Mouse (Mus musculus) kidney, adult 18-20 months (tissue): ENCODE results near the gene Lsm12.
"Not testable (repeated sequence)": the region's sequence is repeated elsewhere in the genome, so short reads cannot be mapped to it uniquely, and the experiment has no call there.

ENCODE experiments used
- DNase-seq: peaks from one replicate; pipeline ENCODE4 v3.0.0; 2021

Lsm12 gene

DNA sequence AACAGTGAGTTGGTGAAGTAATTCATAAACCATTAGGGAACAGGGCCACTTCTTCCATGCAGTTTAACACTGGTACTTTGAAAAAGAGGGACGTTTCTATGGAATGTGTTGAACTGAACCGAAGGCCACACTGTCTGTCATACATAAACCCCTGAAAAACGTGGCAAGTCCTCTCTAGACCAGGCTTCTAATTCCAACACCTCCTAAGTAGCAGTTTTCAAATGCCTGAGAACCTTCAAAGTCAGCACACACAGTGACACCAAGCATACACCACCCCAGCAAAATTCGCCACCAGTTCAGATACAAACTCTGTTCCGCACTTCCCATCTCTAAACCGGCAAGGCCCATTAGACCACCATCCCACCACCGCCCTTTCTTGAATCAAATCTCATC lies 847 bp downstream of the Lsm12 start:
- DNase-seq, result no peak

DNA sequence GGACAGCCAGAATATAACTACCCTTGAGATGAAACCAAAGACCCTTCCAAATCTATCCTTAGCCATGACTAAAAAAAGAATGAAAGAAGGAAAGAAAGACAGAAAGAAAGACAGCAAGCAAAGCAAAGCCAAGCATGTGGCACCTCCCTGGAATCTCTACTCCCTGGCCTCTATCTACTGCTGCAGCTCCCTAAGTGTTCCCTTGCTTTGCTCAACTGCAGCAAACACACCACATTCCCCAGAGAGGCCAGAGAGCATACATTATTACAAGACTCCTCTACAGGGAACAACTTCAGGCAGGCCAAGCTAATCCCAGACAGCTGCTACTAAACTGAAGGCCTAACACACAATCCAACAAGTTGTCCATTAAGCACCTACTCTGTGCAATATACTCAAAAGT lies 5.3 kb downstream of the Lsm12 start:
- DNase-seq, result no peak

DNA sequence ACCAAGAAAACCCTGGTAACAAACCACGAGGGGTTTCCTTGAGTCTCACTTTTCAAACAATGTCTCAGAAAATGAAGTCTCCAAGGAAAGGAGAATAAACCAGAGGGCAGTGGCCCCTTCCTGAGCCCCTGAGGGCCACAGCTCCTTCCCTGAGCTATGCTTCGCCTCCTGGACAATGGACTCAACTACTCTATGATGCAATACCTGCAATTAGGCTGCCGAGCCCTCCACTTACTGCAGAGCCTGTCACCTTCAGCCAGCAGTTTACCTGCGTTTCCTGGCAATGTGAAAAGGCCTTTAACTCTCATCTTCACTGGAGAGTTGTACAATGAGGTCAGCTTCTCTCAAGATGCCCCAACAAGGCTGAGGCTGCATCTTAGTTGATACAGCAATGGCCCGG lies 16.4 kb downstream of the Lsm12 start:
- no peak for DNase-seq

DNA sequence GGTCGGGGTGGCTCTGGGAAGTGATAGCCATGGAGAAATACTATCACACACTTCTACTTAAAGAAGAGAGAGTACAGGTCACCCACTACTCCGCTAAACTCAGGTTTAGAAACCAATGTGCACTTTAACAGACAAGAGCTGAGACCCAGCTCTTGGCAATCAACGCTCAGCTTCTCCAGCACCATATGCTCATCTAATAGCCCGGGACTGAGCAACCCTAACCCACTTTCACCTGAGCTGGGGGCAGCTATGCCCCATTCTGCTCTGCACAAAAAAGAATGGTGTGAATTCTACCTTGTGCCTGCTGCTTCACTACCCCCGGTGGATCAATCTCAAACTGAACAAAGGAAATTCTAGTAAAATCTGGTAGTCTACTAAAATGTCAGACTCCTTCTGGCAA lies 17.6 kb downstream of the Lsm12 start:
- DNase-seq, result no peak

DNA sequence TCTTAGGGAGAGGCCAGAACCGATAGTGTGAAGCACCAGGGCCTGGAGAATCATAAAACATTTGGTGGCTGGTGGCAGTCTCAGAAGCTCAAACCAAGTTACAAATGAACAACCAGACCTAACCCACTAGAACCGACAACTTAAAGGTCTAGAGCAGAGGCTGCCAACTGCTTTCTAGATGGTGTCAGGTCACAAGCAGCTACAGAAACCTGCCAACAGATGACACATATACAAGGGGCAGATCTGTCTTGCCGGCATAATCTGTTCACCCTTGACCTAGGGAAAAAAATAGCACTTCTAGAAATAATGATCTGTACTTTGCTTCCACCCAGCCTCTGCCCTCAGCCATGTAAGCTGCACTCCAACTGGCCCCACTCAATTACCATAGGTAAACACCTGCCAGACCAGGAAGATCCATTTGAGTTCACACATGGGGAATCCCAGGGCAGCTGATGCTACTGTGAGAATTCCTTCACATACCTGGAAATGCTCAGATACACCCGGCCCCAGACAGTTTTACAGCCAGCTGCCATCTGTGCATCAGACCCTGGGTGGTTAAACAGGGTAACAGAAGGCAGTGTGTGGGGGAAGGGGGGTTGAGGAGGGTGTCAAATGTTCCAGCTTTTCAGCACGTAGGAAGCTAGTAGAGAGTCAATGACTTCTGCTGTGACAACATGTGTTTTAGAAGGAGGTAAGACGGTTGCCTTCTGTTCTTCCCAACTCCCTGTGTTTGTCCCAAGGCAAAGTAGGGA lies 18.9 kb downstream of the Lsm12 start:
- DNase-seq, result no peak

DNA sequence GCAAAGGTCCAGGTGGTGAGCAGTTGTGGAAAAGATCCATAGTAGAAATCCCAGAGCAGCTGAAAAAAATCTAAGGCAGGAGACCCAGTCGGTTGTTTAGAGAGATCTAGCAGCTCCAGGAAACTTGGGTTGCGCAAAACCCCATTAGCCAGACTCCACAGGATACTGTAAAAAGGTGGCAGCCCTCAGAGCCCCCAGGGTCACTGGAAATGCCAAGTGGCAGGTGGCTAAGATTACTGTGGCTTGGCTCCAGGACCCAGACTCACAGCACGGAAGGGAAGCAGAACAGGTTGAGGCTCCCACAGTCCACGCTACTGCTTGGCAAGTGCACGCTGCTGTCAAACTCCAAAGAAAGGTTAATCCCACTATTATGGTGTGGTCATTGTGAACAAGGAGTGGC lies 25.3 kb downstream of the Lsm12 start:
- no peak for DNase-seq

DNA sequence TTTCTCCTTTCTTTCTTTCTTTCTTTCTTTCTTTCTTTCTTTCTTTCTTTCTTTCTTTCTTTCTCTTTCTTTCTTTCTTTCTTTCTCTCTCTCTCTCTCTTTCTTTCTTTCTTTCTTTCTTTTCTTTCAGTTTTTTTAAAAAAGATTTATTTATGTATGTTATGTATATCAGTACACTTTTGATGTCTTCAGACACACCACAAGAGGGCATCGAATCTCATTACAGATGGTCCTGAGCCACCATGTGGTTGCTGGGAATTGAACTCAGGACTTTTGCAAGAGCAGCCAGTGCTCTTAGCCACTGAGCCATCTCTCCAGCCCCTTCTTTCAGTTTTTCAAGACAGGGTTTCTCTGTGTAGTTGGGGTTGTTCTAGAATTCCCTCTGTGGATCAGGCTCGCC lies 27.1 kb downstream of the Lsm12 start:
- DNase-seq, result not testable (repeated sequence)

DNA sequence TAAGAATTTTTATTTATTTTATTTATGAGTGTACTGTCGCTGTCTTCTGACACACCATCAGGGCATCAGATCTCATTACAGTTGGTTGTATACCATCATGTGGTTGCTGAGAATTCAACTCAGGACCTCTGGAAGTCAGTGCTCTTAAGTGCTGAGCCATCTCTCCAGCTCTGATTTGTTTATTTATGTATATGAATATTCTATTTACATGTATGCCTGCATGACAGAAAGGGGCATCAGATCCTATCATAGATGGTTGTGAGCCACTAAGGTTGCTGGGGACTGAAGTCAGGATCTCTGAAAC lies 28.4 kb downstream of the Lsm12 start:
- no peak for DNase-seq

DNA sequence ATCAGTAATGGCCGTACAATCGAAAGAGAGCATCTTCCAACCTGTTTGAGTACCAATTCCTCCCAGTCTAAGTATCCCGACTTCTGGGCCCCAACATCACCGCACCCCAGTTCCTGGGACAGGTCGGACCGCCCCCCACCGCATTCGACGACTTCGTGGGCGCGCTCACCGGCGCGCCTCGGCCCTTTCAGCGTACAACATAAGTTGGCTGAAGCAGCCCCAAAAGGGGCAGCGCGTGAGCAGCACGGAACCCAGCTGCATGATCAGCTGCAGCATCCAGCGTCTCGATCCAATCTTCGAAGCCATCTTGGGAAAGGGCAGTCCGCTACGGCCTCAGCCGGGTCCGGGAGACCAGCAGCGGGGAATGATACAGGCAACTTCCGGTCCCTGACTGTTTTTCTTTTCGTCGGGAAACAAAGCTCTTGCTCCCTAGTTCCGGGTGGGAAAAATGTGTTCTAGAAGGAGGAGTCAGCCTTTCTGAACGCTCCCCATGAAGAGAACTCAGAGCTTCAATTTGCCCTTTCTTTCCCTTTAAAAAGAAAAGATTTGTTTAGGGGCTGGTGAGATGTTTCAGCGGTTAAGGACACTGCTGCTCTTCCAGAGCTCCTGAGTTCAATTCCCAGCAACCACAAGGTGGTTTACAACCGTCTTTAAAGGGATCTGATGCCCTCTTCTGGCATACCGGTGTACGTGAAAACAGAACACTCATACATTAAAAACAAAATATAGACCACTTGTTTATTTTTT lies 28.9 kb downstream of the Lsm12 start, which contains the start of gene Tmem101:
Gene Tmem101 (minus strand): TSS at position 366 of the 747 bp plus-strand sequence.
- DNase-seq, result peak; percentile 92

DNA sequence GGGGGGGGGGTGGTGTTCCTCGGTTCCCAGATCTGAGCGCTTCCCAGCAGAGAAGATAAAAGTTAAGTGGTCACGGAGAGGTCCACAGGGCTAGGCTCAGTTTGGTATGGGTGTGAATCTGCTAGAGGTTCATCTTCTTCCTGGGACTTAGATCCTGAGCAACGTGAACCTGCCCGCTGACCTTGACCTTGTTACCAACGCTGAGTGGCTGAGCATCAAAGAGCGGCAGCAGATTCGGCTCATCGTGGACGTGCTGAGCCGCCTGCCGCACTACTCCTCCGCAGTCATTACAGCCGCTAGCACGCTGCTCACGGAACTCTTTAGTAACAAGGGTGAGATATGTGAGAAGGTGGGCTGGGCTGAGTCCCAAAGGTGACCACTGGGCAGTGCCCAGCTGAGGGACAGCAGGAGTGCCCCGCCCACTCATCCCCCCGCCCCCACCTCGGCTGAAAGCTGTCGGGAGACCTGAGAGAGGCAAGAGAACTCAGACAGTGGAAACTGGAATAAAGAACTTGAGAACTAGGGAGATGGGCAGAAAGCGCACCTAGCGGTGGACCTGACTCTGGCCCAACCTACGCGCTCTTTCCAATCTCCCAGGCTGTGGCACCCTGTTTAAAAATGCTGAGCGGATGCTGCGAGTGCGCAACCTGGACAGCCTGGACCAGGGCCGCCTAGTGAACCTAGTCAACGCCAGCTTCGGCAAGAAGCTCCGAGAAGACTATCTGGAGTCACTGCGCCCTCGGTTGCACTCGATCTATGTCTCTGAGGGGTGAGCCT lies 37.7 kb downstream of the Lsm12 start:
- DNase-seq, result no peak

DNA sequence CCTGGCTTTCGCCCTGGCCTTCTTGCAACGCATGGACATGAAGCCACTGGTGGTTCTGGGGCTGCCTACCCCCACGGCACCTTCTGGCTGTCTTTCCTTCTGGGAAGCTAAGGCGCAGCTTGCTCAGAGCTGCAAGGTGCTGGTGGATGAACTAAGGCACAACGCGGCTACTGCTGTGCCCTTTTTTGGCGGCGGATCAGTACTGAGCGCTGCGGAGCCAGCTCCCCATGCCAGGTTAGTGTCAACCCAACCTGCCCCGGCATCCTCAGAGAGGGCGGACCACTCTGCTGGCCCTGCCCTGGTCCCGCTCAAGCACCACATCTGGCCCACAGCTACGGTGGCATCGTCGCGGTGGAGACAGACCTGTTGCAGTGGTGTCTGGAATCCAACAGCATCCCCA lies 38.6 kb downstream of the Lsm12 start:
- no peak for DNase-seq

DNA sequence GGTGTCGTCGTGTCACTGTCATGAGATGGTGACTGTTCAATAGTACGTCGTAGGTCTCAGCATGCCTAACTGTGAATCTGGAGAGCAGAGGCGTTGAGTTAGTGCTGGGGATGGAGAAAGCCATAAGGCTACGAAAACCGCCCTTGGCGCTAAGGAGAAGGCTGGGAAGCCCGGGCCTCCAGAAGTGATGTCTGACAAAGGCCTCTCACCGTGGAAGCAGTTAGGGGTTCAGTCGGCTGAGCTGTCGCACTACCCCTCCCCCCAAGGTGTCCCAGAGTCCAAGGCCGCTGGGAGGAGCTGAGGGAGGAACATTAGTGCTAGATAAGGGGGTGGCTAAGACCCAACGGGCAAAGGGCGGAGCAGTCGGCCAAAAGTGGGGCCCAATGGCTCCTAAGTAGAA lies 39.1 kb downstream of the Lsm12 start:
- DNase-seq, result peak; percentile 25

DNA sequence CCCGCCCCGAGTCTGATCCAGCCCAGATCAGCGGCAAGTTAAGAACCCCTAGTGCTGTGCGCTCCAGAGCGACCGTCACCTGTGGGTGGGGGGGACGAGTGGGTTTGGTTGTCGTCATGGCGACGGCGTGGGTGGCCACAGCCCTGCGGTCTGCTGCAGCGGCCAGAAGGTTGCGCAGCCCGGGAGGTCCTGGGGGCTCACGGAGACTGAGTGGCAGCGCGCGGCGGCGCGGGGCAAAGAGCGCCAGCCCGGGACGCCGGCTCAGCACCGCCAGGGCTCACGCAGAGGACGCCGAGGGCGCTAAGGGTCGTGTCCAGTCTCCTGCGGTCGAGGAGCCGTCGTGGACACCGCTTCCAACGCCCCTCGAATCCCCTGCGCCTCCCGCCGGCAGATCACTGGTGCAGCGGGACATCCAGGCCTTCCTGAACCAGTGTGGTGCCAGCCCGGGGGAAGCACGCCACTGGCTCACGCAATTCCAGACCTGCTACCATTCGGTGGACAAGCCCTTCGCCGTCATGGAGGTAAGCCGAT lies 39.6 kb downstream of the Lsm12 start, which contains the start of gene Nags:
Gene Nags (plus strand): TSS at position 43 of the 531 bp plus-strand sequence.
- DNase-seq, result no peak

DNA sequence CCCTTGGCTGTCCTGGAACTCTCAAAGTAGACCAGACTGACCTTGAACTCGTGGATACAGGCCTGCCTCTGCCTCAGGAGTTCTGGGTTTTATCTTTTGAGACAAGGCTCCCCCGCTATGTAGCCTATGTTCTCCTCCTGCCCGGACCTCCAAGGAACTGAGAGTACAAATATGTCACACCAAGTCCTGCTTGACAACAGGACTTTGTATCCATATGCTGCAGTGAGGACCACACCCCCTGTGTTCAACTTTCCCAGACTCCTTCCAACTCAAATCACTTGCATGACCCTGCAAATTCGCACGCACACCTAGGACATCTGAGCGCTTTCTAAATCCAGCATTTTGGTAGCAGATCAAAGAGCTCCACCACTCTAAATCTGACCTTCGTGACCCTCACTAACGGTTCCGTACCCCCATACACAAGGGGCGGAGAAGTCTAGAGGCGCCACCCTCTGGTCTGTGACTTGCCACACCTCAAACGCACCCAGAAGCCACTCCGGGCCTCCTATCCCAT lies 40.1 kb downstream of the Lsm12 start:
- DNase-seq, result no peak

DNA sequence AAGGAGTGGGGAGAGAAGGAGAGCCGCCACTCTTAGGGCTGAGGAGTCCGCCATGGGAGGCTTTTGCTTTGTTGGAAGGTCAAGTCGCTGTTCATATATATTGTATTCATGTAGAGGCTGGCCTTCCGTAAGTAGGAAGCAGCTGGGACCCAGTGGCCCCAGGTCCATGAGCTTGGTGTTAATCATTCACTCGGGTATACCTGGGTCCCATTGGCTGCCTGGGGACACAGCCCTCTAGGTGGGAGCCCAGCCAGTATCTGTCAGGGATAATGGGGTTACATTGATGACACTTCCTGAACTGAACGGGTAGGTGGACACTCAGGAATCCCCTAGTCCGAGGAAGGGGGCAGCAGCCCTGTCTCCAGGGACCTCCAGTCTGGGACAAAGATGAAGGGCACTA lies 42.7 kb downstream of the Lsm12 start:
- DNase-seq, result peak; percentile 30

DNA sequence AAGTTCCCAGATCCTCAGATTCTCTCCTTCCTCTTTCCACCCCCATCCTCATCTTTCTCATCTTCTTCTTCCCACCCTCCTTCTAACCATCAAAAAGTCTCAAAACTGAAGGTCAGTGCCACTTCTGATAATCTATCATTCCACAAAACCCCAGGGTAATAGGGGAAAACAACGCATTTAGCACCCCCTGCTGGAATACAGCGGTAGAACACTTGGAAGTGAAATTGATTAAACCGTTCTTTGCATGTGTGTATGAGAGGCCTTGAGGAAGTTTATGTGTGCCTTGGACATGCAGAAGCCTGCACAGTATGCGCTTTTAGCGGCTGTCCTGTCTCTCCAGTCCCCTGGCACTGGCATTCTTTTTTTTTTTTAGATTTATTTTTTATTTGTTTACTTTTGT lies 44.6 kb downstream of the Lsm12 start:
- DNase-seq, result peak; percentile 73

DNA sequence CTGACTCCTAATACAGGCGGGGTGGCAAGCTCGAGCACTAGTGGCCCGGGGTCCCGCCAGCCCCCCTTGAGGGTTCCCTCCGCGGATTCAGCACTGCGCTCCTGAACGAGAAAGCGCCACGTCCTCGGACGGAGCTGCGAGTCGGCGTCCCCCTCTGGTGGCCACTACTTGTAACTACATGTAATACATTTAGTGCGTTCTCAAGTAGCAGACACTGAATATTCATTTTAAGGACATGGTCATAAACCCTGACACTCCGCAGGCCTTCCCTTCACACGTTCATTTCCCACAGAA lies 46.7 kb downstream of the Lsm12 start:
- peak; percentile 60 for DNase-seq

DNA sequence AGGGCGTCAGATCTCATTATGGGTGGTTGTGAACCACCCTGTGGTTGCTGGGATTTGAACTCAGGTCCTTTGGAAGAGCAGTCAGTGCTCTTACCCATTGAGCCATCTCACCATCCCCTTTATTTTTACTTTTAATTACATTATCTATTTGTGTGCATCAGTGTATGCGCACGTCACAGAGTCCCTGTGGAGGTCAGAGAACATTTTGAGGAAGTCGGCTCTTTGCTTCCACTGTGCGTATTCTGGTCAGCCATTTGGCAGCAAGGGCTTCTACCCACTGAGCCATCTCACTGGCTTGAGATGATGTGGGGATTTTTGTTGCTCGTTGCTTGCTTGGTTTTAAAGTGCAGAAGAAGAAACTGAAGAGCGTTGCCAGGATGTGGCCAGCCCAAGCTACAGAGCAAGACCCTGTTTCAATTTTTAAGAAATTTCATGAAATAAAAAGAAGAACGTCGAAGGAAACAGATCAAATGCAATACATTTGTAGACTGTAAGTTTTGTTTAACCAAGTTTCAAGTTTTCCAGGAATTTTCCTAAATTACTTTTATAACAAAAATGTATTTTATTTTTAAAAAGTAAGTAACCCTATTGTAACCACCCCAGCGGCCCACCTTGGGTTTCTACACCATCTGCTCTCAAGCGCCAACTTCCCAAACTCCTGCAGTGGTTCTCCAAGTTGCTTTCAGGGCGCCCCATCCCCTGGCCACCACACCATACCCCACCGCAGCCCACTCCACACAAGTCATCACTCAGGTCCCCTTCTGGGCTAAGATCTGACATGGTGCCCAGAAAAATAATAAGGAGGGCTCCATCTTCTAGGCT lies 47.3 kb downstream of the Lsm12 start:
- DNase-seq, result no peak

DNA sequence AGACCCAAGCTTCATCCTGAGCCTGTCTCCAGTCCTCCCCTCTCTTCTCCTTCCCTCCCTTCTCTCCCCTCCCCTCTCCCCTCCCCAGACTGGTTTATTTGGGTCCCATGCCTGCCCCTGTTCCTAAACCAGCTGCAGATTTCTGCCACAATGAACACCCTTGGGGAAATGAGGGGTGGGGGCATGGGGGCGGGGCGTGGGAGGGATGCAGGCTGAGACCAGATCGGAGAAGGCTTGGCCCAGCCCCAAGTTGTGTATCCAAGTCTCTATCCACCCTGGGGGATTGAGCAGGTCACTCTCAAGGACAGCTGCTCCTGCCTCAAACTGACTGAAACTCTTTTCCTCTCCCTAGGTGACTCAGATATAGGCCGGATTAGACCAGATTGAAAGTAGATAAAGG lies 50.6 kb downstream of the Lsm12 start:
- DNase-seq, result no peak

DNA sequence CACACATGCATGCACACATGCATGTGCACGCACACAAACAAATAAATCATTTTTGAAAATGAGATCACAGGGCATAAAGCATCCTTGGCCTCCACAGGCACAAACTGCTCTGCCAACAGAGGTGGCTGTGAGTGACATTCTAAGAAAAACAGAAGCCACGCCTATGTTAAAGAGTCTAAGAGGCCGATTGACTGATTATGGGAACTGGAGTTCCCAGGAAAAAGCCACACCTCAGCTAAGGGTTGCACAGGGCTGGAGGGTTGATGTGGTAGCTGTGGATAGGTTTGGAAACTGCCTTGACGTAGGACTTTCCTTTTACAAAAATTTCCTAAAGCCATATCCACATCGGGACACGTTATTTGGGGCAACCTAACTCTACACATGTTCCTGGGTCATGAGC lies 67.7 kb downstream of the Lsm12 start:
- no peak for DNase-seq

DNA sequence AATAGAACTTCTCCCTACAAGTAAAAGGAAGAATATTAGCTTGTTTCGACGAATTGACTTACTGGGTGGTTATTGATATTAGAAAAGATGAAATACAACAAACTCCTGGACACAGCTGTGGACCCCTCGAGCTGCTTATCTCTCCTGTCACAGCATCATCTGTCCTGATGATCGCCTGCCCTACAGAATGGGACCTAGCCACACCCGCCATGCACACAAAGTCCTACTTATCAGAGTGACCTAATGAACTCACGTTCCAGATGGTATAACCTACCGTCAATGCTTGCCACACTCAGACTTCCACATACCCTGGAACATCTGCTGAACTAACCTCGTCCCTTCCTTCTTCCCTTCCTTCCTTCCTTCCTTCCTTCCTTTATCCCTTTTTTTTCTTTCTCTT lies 68.9 kb downstream of the Lsm12 start:
- no peak for DNase-seq
